Mouse (Mus musculus) midbrain, embryonic 16.5 days (tissue): Measurements from ENCODE around the gene Coro7. TPM values are rescaled to one million over a fixed set of nuclear protein-coding genes. Genes with fewer than 3 reads are reported as not detected.
A peak's percentile ranks its signal among the peaks of the same experiment; 100 is the strongest.

ENCODE experiments used
- ATAC-seq: fragments of 200-750 bp; cut with Nextera tagmentation; 2 replicates; pipeline ENCODE4 v1.8.0; 2017; ENCODE audit warnings: moderate TSS enrichment
- H3K27ac ChIP-seq: fragments of 300-500 bp; sonication (generic); 2 replicates; pipeline ENCODE4 v1.5.1; 2014; ENCODE audit warnings: mild to moderate bottlenecking, low read length, mixed read lengths
- H3K27me3 ChIP-seq: fragments of 300-500 bp; sonication (generic); 2 replicates; pipeline ENCODE4 v1.6.1; 2014; ENCODE audit warnings: low read depth, low read length, mixed read lengths; ENCODE audit not compliant: control insufficient read depth, insufficient read depth
- H3K36me3 ChIP-seq: fragments of 300-500 bp; sonication (generic); 2 replicates; pipeline ENCODE4 v1.6.1; 2014; ENCODE audit warnings: mild to moderate bottlenecking, low read length, moderate library complexity, mixed read lengths; ENCODE audit not compliant: control insufficient read depth, insufficient read depth
- H3K4me1 ChIP-seq: fragments of 300-500 bp; sonication (generic); 2 replicates; pipeline ENCODE4 v1.6.1; 2014; ENCODE audit warnings: mild to moderate bottlenecking, low read length, mixed read lengths; ENCODE audit not compliant: control insufficient read depth, insufficient read depth
- H3K4me2 ChIP-seq: fragments of 300-500 bp; sonication (generic); 2 replicates; pipeline ENCODE4 v1.6.1; 2014; ENCODE audit warnings: mild to moderate bottlenecking, low read length, mixed read lengths
- H3K4me3 ChIP-seq: fragments of 300-500 bp; sonication (generic); 2 replicates; pipeline ENCODE4 v1.5.1; 2014; ENCODE audit warnings: low read depth, mild to moderate bottlenecking, low read length, moderate library complexity, mixed read lengths
- H3K9ac ChIP-seq: fragments of 300-500 bp; sonication (generic); 2 replicates; pipeline ENCODE4 v1.6.1; 2014; ENCODE audit warnings: low read depth, low read length, mixed read lengths
- H3K9me3 ChIP-seq: fragments of 300-500 bp; sonication (generic); replicated peaks from 2 replicates; pipeline ENCODE4 v1.6.1; 2014; ENCODE audit warnings: mild to moderate bottlenecking, low read length, mixed read lengths; ENCODE audit not compliant: control insufficient read depth, poor library complexity, severe bottlenecking
- WGBS: fragments of 180-500 bp; shearing (Covaris S2); extraction: QIAGEN DNeasy Blood & Tissue Kit; methylation state at CpG from one replicate; pipeline ENCODE4 v1.1.7; 2014; 5-methylcytosine and 5-hydroxymethylcytosine counted together
- polyA plus RNA-seq: library from polyadenylated mRNA; unstranded; fragments of >200 nt; fragmentation: Nextera tagmentation; extraction: Ambion mirVana; gene quantifications from 2 replicates; pipeline ENCODE4 v1.2.1, GENCODE M21; 2015

Gene Coro7
- polyA plus RNA-seq, 1 experiment from 2014 or later: 36.4 TPM

GRCm38 (mm10) chr16:4639831-4640237 lies 39.7 kb downstream of the Coro7 start, which contains the start of the genes Vasn and Dnaja3:
Vasn (plus strand) TSS chr16:4639941.
Dnaja3 (plus strand) TSS chr16:4639989.
- peak within 1 kb of the TSS; percentile 77 for H3K4me2 ChIP-seq
- peak within 1 kb of the TSS; percentile 62 for H3K9ac ChIP-seq
- H3K36me3 ChIP-seq: no peaks in the 10 kb centered on the region
- H3K27me3 ChIP-seq: no peaks in the 10 kb centered on the region
- ATAC-seq: peak; percentile 89
- WGBS: under 1% methylated on average over 22 of the region's 22 CpGs
- H3K9me3 ChIP-seq: no peaks in the 10 kb centered on the region
- H3K4me1 ChIP-seq: peaks cover 7% of the 10 kb centered on the region
- peak within 1 kb of the TSS; percentile 44 for H3K4me3 ChIP-seq
- no peak within 1 kb of the TSS for H3K27ac ChIP-seq

DNA sequence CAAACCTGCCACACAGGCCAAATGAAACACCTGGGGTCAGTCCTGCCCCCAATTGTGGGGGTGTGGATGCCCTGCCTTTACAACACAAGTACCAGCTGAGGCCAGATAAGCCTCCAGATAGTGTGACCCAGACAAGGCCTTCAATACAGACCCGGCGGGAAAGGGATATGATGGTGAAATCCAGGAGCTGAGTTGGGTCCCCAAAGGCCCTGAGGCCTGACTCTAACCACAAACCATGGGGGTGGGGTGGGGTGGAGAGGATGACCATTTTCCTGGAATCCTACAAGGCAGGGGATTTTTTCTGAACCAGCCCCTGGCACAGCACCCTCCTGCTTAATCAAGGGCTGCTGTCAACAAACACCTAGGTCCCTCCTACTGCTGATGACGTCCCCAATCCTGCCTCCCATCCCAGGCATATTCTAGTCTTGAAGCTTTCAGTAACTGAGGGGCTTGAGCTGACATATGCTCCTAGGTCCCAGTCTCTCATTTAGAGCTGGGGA lies 40.6 kb downstream of the Coro7 start:
- 84% methylated on average over 3 of the region's 3 CpGs for WGBS
- no peak overlapping the region for H3K4me3 ChIP-seq
- H3K9ac ChIP-seq: no peak overlapping the region
- no peaks in the 10 kb centered on the region for H3K27me3 ChIP-seq
- H3K4me2 ChIP-seq: no peak overlapping the region
- no peak for ATAC-seq
- H3K27ac ChIP-seq: no peak overlapping the region
- no peaks in the 10 kb centered on the region for H3K9me3 ChIP-seq
- H3K4me1 ChIP-seq: peaks cover 7% of the 10 kb centered on the region
- H3K36me3 ChIP-seq: peaks cover 4% of the 10 kb centered on the region

DNA sequence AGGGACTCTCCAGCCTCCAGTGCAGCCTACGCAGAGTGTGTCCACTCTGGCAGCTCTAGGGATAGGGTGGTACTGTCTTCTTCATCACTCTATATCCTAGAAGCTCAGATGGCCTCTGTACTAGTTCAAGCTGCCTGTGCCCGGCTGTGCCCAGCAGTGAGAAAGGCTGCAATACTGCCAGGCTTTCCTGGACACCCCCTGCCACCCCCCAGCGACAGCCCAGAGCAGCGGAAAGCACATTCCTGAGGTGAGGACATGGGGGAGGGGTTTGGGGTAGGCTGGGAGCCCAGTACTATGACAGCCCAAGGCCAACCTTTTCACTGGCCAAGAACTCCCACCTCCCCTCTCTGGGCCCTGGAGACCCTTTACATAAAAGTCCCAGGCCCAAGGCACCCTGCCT lies 43.8 kb downstream of the Coro7 start:
- Histone ChIP-seq H3K36me3 (peaks cover 4% of the 10 kb centered on the region), H3K4me2 (no peak overlapping the region), H3K4me1 (peaks cover 5% of the 10 kb centered on the region; the same call in 1 of the 2 replicates), H3K4me3 (no peak overlapping the region), H3K9ac (no peak overlapping the region), H3K27me3 (no peaks in the 10 kb centered on the region), H3K9me3 (no peaks in the 10 kb centered on the region), H3K27ac (no peak overlapping the region)
- WGBS: 71% methylated on average over 4 of the region's 4 CpGs
- no peak for ATAC-seq

DNA sequence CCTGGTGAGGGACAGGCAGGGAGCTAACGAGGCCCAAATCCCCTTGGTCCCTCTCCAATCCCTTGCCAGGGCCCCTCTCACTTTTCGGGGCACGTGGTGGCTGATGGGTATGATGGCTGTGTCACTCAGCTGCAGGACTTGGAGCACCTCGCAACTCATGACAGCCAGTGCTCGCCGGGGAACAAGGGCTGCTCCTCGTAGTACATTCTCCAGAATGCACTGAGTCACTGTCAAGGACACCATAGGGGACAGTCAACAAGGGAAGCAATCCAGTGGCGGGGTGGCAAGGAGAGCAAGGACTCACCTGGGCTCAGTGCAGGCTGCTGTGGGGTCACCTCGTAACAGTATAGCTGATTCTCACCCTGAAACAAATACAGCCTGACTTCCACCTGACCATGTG lies 44.9 kb downstream of the Coro7 start:
- H3K4me1 ChIP-seq: 0 out of 2 replicates have a peak, but pooled peaks cover 2% of the 10 kb centered on the region
- no peaks in the 10 kb centered on the region for H3K27me3 ChIP-seq
- H3K4me2 ChIP-seq: no peak overlapping the region
- peaks cover 4% of the 10 kb centered on the region for H3K36me3 ChIP-seq
- no peak overlapping the region for H3K4me3 ChIP-seq
- no peak overlapping the region for H3K27ac ChIP-seq
- H3K9me3 ChIP-seq: no peaks in the 10 kb centered on the region
- H3K9ac ChIP-seq: no peak overlapping the region
- ATAC-seq: no peak
- WGBS: 90% methylated on average over 9 of the region's 9 CpGs

- Histone ChIP-seq H3K4me1 (no peaks in the 10 kb centered on the region), H3K9me3 (no peaks in the 10 kb centered on the region), H3K27me3 (no peaks in the 10 kb centered on the region), H3K4me2 (no peak overlapping the region), H3K27ac (no peak overlapping the region), H3K36me3 (peaks cover 4% of the 10 kb centered on the region), H3K4me3 (no peak overlapping the region), H3K9ac (no peak overlapping the region)
- WGBS: 92% methylated on average over 3 of the region's 3 CpGs
- ATAC-seq: no peak
Measured at GRCm38 (mm10) chr16:4633661-4634060, 45.9 kb downstream of the Coro7 start.

DNA sequence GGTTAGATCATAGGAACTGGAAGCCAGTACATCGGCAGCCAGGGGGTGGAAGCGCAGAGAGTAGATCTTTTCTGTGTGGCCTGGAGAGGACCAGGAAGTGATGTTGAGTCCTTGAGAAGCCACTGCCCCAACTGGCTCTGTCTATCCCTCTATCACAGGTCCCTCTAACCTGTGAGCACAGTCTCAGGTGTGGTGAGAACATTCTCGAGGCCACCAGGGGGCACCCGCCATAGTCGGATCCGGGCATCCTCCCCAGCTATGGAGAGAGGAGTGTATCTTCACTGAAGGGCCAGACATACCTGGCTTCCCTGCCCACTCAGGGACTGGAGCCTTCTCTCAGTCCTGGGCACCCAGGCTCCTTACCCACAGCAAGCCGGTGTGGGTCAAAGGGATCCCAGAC lies 47.5 kb downstream of the Coro7 start:
- Histone ChIP-seq H3K27ac (no peak overlapping the region), H3K36me3 (peaks cover 5% of the 10 kb centered on the region), H3K9ac (no peak overlapping the region), H3K4me1 (no peaks in the 10 kb centered on the region), H3K9me3 (no peaks in the 10 kb centered on the region), H3K4me2 (no peak overlapping the region), H3K27me3 (no peaks in the 10 kb centered on the region), H3K4me3 (no peak overlapping the region)
- ATAC-seq: no peak
- 43% methylated on average over 7 of the region's 7 CpGs for WGBS

- no peak for ATAC-seq
- Histone ChIP-seq H3K27me3 (no peaks in the 10 kb centered on the region), H3K36me3 (peaks cover 7% of the 10 kb centered on the region), H3K4me3 (no peak overlapping the region), H3K9me3 (no peaks in the 10 kb centered on the region), H3K4me1 (no peaks in the 10 kb centered on the region), H3K27ac (no peak overlapping the region), H3K9ac (no peak overlapping the region), H3K4me2 (no peak overlapping the region)
- 20% methylated on average over 6 of the region's 6 CpGs for WGBS
Measured at GRCm38 (mm10) chr16:4629950-4630349, 49.6 kb downstream of the Coro7 start.

DNA sequence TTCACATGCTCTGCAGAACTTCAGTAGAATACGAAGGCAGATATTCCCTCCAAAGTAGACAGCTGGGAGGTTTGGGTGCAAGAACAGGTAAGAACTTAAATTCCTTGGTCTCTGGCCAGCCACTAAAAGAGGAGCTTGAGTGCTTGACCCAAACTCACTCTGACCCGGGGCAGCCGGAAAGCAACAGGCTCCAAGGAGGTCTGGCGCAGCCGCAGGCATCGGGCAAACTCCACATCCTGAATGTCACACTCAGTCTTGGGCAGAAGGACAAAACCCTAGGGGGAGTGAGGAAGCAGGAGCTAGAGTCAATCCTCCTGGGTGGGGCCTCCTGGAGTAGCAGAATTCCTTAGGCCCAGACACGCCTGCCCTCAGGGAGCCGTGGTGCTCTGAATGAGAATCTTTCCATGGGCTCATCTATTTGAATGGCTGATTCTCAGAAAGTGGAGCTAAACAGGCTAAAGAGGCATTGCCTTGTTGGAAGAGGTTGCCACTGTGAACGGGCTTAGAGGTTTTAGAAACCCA lies 50.6 kb downstream of the Coro7 start:
- H3K9me3 ChIP-seq: no peaks in the 10 kb centered on the region
- no peak overlapping the region for H3K4me3 ChIP-seq
- WGBS: 93% methylated on average over 9 of the region's 9 CpGs
- peaks cover 3% of the 10 kb centered on the region; the same call in 1 of the 2 replicates for H3K36me3 ChIP-seq
- no peaks in the 10 kb centered on the region for H3K27me3 ChIP-seq
- no peak overlapping the region for H3K27ac ChIP-seq
- no peak overlapping the region for H3K9ac ChIP-seq
- no peak overlapping the region for H3K4me2 ChIP-seq
- H3K4me1 ChIP-seq: no peaks in the 10 kb centered on the region; the same call in 1 of the 2 replicates
- ATAC-seq: no peak

DNA sequence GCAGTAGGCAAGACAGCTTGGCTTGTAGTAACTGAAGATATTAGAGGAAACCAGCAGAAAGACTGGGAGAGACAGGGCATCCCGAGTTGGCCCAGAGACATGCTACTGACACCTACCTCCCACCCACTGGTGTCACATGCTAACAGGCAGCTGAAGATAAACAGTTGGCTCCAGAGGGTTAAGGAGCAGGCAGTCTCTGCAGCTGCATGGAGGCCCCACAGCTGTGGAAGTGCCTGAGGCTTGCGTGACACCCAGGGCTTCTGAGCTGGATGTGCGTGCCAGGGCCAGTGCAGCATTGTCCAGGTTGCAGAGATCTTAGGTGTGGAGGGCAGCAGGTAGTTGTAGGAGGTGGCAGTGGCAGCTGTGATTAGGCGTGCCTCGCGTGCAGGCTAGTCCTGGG lies 52.5 kb downstream of the Coro7 start:
- H3K36me3 ChIP-seq: 0 out of 2 replicates have a peak, but pooled peaks cover 3% of the 10 kb centered on the region
- H3K27ac ChIP-seq: no peak overlapping the region
- no peaks in the 10 kb centered on the region for H3K27me3 ChIP-seq
- no peaks in the 10 kb centered on the region for H3K9me3 ChIP-seq
- ATAC-seq: no peak
- 87% methylated on average over 6 of the region's 6 CpGs for WGBS
- no peak overlapping the region for H3K9ac ChIP-seq
- peaks cover 13% of the 10 kb centered on the region for H3K4me1 ChIP-seq
- no peak overlapping the region for H3K4me3 ChIP-seq
- no peak overlapping the region for H3K4me2 ChIP-seq
